Mouse (Mus musculus) liver, embryonic 15.5 days (tissue): ENCODE measurements at regions not wholly inside any gene's neighbourhood (a gene's known extent, or its start where the extent isn't known, plus 50 kb on each side); places are given as distances from the start of the nearest gene placed in this dataset.

Source experiments
- ATAC-seq: fragments of 200-750 bp; cut with Nextera tagmentation; 2 replicates; pipeline ENCODE4 v1.8.0; 2017; ENCODE audit warnings: moderate number of reproducible peaks, mild to moderate bottlenecking, moderate library complexity; ENCODE audit not compliant: insufficient read depth
- H3K27ac ChIP-seq: fragments of 300-500 bp; sonication (generic); replicated peaks from 2 replicates; pipeline ENCODE4 v1.5.1; 2015; ENCODE audit warnings: mild to moderate bottlenecking, inconsistent platforms
- H3K27me3 ChIP-seq: fragments of 300-500 bp; sonication (generic); 2 replicates; pipeline ENCODE4 v1.6.1; 2015; ENCODE audit warnings: mild to moderate bottlenecking, inconsistent platforms
- H3K36me3 ChIP-seq: fragments of 300-500 bp; sonication (generic); replicated peaks from 2 replicates; pipeline ENCODE4 v1.6.1; 2015; ENCODE audit warnings: moderate library complexity, mild to moderate bottlenecking, inconsistent platforms
- H3K4me1 ChIP-seq: fragments of 300-500 bp; sonication (generic); replicated peaks from 2 replicates; pipeline ENCODE4 v1.6.1; 2015; ENCODE audit warnings: inconsistent platforms
- H3K4me2 ChIP-seq: fragments of 300-500 bp; sonication (generic); 2 replicates; pipeline ENCODE4 v1.6.1; 2015; ENCODE audit warnings: moderate library complexity, mild to moderate bottlenecking, inconsistent platforms
- H3K4me3 ChIP-seq: fragments of 300-500 bp; sonication (generic); replicated peaks from 2 replicates; pipeline ENCODE4 v1.5.1; 2015; ENCODE audit warnings: mild to moderate bottlenecking, inconsistent platforms
- H3K9ac ChIP-seq: fragments of 300-500 bp; sonication (generic); 2 replicates; pipeline ENCODE4 v1.6.1; 2015; ENCODE audit warnings: moderate library complexity, mild to moderate bottlenecking, inconsistent platforms
- H3K9me3 ChIP-seq: fragments of 300-500 bp; sonication (generic); replicated peaks from 2 replicates; pipeline ENCODE4 v1.6.1; 2016; ENCODE audit warnings: inconsistent platforms
- WGBS: fragments of 180-500 bp; shearing (Covaris S2); methylation state at CpG from one replicate; pipeline ENCODE4 v1.1.7; 2015; ENCODE audit warnings: mixed read lengths; ENCODE audit not compliant: insufficient replicate concordance; 5-methylcytosine and 5-hydroxymethylcytosine counted together

GRCm38 (mm10) chr9:31684812-31685188 is 220.5 kb upstream of the Tmem45b start:
- ATAC-seq, result no peak
- Histone ChIP-seq H3K27ac (no peak overlapping the region), H3K4me1 (no peaks in the 10 kb centered on the region), H3K36me3 (no peaks in the 10 kb centered on the region), H3K27me3 (no peaks in the 10 kb centered on the region), H3K4me2 (no peak overlapping the region), H3K4me3 (no peak overlapping the region), H3K9ac (no peak overlapping the region), H3K9me3 (no peaks in the 10 kb centered on the region)
- WGBS, result 65% methylated on average over 8 of the region's 8 CpGs

GRCm38 (mm10) chr9:31684099-31684811 is 220.0 kb upstream of the Tmem45b start:
- Histone ChIP-seq H3K4me2 (no peak overlapping the region), H3K4me1 (no peaks in the 10 kb centered on the region), H3K9me3 (no peaks in the 10 kb centered on the region), H3K4me3 (no peak overlapping the region), H3K36me3 (no peaks in the 10 kb centered on the region), H3K27me3 (no peaks in the 10 kb centered on the region), H3K27ac (no peak overlapping the region), H3K9ac (no peak overlapping the region)
- no peak for ATAC-seq
- 45% methylated on average over 17 of the region's 18 CpGs for WGBS

GRCm38 (mm10) chr9:31683302-31684081 is 219.2 kb upstream of the Tmem45b start:
- no peak overlapping the region for H3K27ac ChIP-seq
- no peaks in the 10 kb centered on the region for H3K36me3 ChIP-seq
- H3K4me2 ChIP-seq, result no peak overlapping the region
- H3K4me3 ChIP-seq, result no peak overlapping the region
- no peaks in the 10 kb centered on the region for H3K9me3 ChIP-seq
- no peaks in the 10 kb centered on the region for H3K4me1 ChIP-seq
- no peaks in the 10 kb centered on the region for H3K27me3 ChIP-seq
- no peak for ATAC-seq
- WGBS, result 12% methylated on average over 19 of the region's 19 CpGs
- no peak overlapping the region for H3K9ac ChIP-seq

- Histone ChIP-seq H3K27ac (no peak overlapping the region), H3K4me1 (no peaks in the 10 kb centered on the region), H3K4me3 (no peak overlapping the region), H3K27me3 (no peaks in the 10 kb centered on the region), H3K9ac (no peak overlapping the region), H3K9me3 (no peaks in the 10 kb centered on the region), H3K36me3 (no peaks in the 10 kb centered on the region), H3K4me2 (no peak overlapping the region)
- no peak for ATAC-seq
- WGBS, result 37% methylated on average over 6 of the region's 6 CpGs
Observed at GRCm38 (mm10) chr9:31682893-31683292, 218.6 kb upstream of the Tmem45b start.

GRCm38 (mm10) chr9:31677150-31677549 is 212.9 kb upstream of the Tmem45b start:
- Histone ChIP-seq H3K9me3 (no peaks in the 10 kb centered on the region), H3K27me3 (no peaks in the 10 kb centered on the region), H3K36me3 (no peaks in the 10 kb centered on the region), H3K9ac (no peak overlapping the region), H3K4me3 (no peak overlapping the region), H3K4me1 (no peaks in the 10 kb centered on the region), H3K4me2 (no peak overlapping the region), H3K27ac (no peak overlapping the region)
- no peak for ATAC-seq

GRCm38 (mm10) chr9:31659026-31659425 is 194.8 kb upstream of the Tmem45b start:
- Histone ChIP-seq H3K36me3 (no peaks in the 10 kb centered on the region), H3K27me3 (no peaks in the 10 kb centered on the region), H3K4me2 (no peak overlapping the region), H3K4me1 (no peaks in the 10 kb centered on the region), H3K4me3 (no peak overlapping the region), H3K9ac (no peak overlapping the region), H3K9me3 (no peaks in the 10 kb centered on the region), H3K27ac (no peak overlapping the region)
- 51% methylated on average over 2 of the region's 2 CpGs for WGBS
- no peak for ATAC-seq

- H3K4me2 ChIP-seq, result no peak overlapping the region
- H3K27ac ChIP-seq, result no peak overlapping the region
- no peak overlapping the region for H3K9ac ChIP-seq
- H3K4me1 ChIP-seq, result no peaks in the 10 kb centered on the region
- no peaks in the 10 kb centered on the region for H3K9me3 ChIP-seq
- no peak overlapping the region for H3K4me3 ChIP-seq
- 64% methylated on average over 4 of the region's 4 CpGs for WGBS
- H3K27me3 ChIP-seq, result no peaks in the 10 kb centered on the region
- ATAC-seq, result no peak
- no peaks in the 10 kb centered on the region for H3K36me3 ChIP-seq
Observed at GRCm38 (mm10) chr9:31657612-31658011, 193.3 kb upstream of the Tmem45b start.

GRCm38 (mm10) chr9:31656676-31657075 is 192.4 kb upstream of the Tmem45b start:
- ATAC-seq, result no peak
- H3K9me3 ChIP-seq, result no peaks in the 10 kb centered on the region
- 63% methylated on average over 11 of the region's 11 CpGs for WGBS
- H3K27ac ChIP-seq, result no peak overlapping the region
- H3K4me3 ChIP-seq, result no peak overlapping the region
- H3K4me1 ChIP-seq, result no peaks in the 10 kb centered on the region
- no peaks in the 10 kb centered on the region for H3K27me3 ChIP-seq
- no peak overlapping the region for H3K9ac ChIP-seq
- H3K36me3 ChIP-seq, result no peaks in the 10 kb centered on the region
- H3K4me2 ChIP-seq, result no peak overlapping the region

- Histone ChIP-seq H3K9ac (no peak overlapping the region), H3K9me3 (no peaks in the 10 kb centered on the region), H3K4me2 (no peak overlapping the region), H3K36me3 (no peaks in the 10 kb centered on the region), H3K4me1 (no peaks in the 10 kb centered on the region), H3K27ac (no peak overlapping the region), H3K4me3 (no peak overlapping the region), H3K27me3 (no peaks in the 10 kb centered on the region)
- WGBS, result 68% methylated on average over 6 of the region's 6 CpGs
- no peak for ATAC-seq
Observed at GRCm38 (mm10) chr9:31654747-31655146, 190.5 kb upstream of the Tmem45b start.

GRCm38 (mm10) chr9:31654213-31654612 is 190.0 kb upstream of the Tmem45b start:
- no peak overlapping the region for H3K9ac ChIP-seq
- H3K36me3 ChIP-seq, result no peaks in the 10 kb centered on the region
- no peaks in the 10 kb centered on the region for H3K4me1 ChIP-seq
- no peak overlapping the region for H3K27ac ChIP-seq
- H3K4me2 ChIP-seq, result no peak overlapping the region
- no peak for ATAC-seq
- no peak overlapping the region for H3K4me3 ChIP-seq
- no peaks in the 10 kb centered on the region for H3K9me3 ChIP-seq
- no peaks in the 10 kb centered on the region for H3K27me3 ChIP-seq
- WGBS, result 72% methylated on average over 7 of the region's 7 CpGs

- no peaks in the 10 kb centered on the region for H3K27me3 ChIP-seq
- 64% methylated on average over 3 of the region's 3 CpGs for WGBS
- no peaks in the 10 kb centered on the region for H3K9me3 ChIP-seq
- no peak overlapping the region for H3K9ac ChIP-seq
- H3K4me2 ChIP-seq, result no peak overlapping the region
- no peak for ATAC-seq
- no peak overlapping the region for H3K4me3 ChIP-seq
- H3K27ac ChIP-seq, result no peak overlapping the region
- no peaks in the 10 kb centered on the region for H3K36me3 ChIP-seq
- H3K4me1 ChIP-seq, result no peaks in the 10 kb centered on the region
Observed at GRCm38 (mm10) chr9:31653788-31654187, 189.5 kb upstream of the Tmem45b start.
